Mouse (Mus musculus) kidney, adult 2 months (tissue): ENCODE data around the gene Zfp523. TPM values are rescaled to one million over a fixed set of nuclear protein-coding genes. Genes with fewer than 3 reads are reported as not detected.

Experiments
- DNase-seq: peaks from one replicate; pipeline ENCODE4 v3.0.0; 2021
- H3K27ac ChIP-seq: fragments of 200-500 bp; 2 replicates; pipeline ENCODE4 v1.5.1; 2012; ENCODE audit warnings: low read depth, low read length, control low read depth, inconsistent platforms; ENCODE audit not compliant: insufficient read depth
- H3K27me3 ChIP-seq: fragments of 200-500 bp; replicated peaks from 2 replicates; pipeline ENCODE4 v1.6.1; 2012; ENCODE audit warnings: mild to moderate bottlenecking, moderate library complexity, low read length, inconsistent platforms; ENCODE audit not compliant: control insufficient read depth, insufficient read depth
- H3K36me3 ChIP-seq: fragments of 200-500 bp; 2 replicates; pipeline ENCODE4 v1.6.1; 2012; ENCODE audit warnings: mild to moderate bottlenecking, moderate library complexity, low read length, inconsistent platforms; ENCODE audit not compliant: control insufficient read depth, insufficient read depth
- H3K4me1 ChIP-seq: fragments of 200-500 bp; 2 replicates; pipeline ENCODE4 v1.6.1; 2011; ENCODE audit warnings: low read length; ENCODE audit not compliant: control insufficient read depth, insufficient read depth
- H3K4me3 ChIP-seq: fragments of 200-500 bp; 2 replicates; pipeline ENCODE4 v1.5.1; 2011; ENCODE audit warnings: mild to moderate bottlenecking, low read depth, low read length, control low read depth; ENCODE audit not compliant: insufficient read depth
- CTCF ChIP-seq: fragments of 200-500 bp; conservative IDR thresholded peaks from 2 replicates; pipeline ENCODE4 v1.5.1; 2011; ENCODE audit warnings: low read depth, mild to moderate bottlenecking, control low read depth, low read length, moderate library complexity, mixed read lengths; ENCODE audit not compliant: insufficient read depth, insufficient read length
- POLR2A ChIP-seq: fragments of 200-500 bp; IDR thresholded peaks from one replicate; pipeline ENCODE4 v1.6.1; 2011; ENCODE audit warnings: low read depth, low read length, control low read depth
- WGBS: fragments of 180-500 bp; shearing (Covaris S2); methylation state at CpG from one replicate; pipeline ENCODE4 v1.1.7; 2018; 5-methylcytosine and 5-hydroxymethylcytosine counted together
- polyA plus RNA-seq: library from polyadenylated mRNA; depleted of rRNA; stranded (reverse); fragments of >200 nt; gene quantifications from 2 replicates; pipeline ENCODE4 v1.2.3, GENCODE M21; 2012; rRNA removed

Zfp523 gene
- polyA plus RNA-seq, 1 experiment: 54.1 TPM

- WGBS: 62% methylated on average over 4 of the region's 4 CpGs
- 0 out of 2 replicates have a peak, but pooled peaks cover 6% of the 10 kb centered on the region for H3K4me1 ChIP-seq
- TF ChIP-seq POLR2A (no peak), CTCF (no peak)
- H3K36me3 ChIP-seq: no peaks in the 10 kb centered on the region
- H3K27me3 ChIP-seq: no peaks in the 10 kb centered on the region
- DNase-seq: no peak
- H3K4me3 ChIP-seq: no peak overlapping the region
- H3K27ac ChIP-seq: no peak overlapping the region
Measured at GRCm38 (mm10) chr17:28254804-28255203, 77.9 kb downstream of the Zfp523 start.

Other genes with a start within 250 kb of the Zfp523 start
- 1.4 and 2.5 TPM in 2 replicates for gene Tcp11, start 96.5 kb upstream of the Zfp523 start, polyA plus RNA-seq
- 2.4 and 5.4 TPM in 2 replicates for gene Scube3, start 35.0 kb upstream of the Zfp523 start, polyA plus RNA-seq
- gene Def6, start 30.6 kb downstream of the Zfp523 start, polyA plus RNA-seq: 4.7 and 7.5 TPM in 2 replicates
- gene Ppard, start 55.6 kb downstream of the Zfp523 start, polyA plus RNA-seq: 27.5 and 28.0 TPM in 2 replicates
- gene Fance, start 136.4 kb downstream of the Zfp523 start, polyA plus RNA-seq: 11.4 and 12.1 TPM in 2 replicates
- 2,603 and 2,904 TPM in 2 replicates for gene Rpl10a, start 151.3 kb downstream of the Zfp523 start, polyA plus RNA-seq
- gene Tead3, start 173.7 kb downstream of the Zfp523 start, polyA plus RNA-seq: 15.7 and 17.8 TPM in 2 replicates
- gene Tulp1, start 188.1 kb downstream of the Zfp523 start, polyA plus RNA-seq: 0.11 TPM in 1 of 2 replicates, not detected in the other